9 mouse cellular contexts compared by ENCODE assay signal in the genomic region with DNA sequence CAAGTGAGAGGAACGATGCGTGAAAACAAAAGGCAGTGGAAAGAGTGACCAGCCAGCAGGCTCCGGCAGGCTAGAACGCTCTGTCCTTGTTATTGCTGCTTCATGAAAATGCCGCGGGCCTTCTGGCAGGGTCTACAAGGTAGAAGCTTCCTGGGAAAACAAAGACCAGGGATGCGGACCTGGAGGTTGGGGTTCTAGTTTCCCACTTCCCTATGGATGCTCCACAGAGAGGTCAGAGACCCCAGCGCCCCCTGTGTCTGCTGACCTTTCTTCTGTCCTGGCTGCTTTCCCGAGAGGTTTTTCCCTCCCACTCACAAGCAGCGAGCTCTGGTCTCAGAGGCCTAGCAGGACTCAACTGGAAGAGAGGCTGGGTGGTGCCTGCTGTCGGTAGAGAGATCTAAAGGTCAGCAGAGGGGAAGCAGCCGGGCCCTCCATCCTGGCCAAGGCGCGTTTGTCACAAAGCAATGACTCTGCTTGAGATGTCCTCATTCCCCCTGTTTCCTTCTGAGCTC. TPM values are rescaled to one million over a fixed set of nuclear protein-coding genes. Genes with fewer than 3 reads are reported as not detected.
DNase-seq lines count a peak whose midpoint lies in the region; ATAC-seq and TF ChIP-seq lines count a peak whose summit lies in the region.
"Had no signal": no experiment of that assay in that cellular context is flagged by ENCODE, and none has a peak within 500 bp of the region (broad histone marks: within the 10 kb centered on the region; RNA-seq: fewer than 3 reads in every experiment).

No protein-coding gene starts in this region.

- no peaks in the 10 kb centered on the region; the same call in 1 of the 2 replicates for H3K4me1 ChIP-seq in cerebellum, adult 2 months (ENCODE audit: control insufficient read depth, insufficient read depth, low read length)
- peaks cover 5% of the 10 kb centered on the region; the same call in 1 of the 2 replicates for H3K4me1 ChIP-seq in testis, adult 2 months (ENCODE audit: control insufficient read depth, insufficient read depth, low read length)
- H3K4me1 ChIP-seq in kidney, adult 2 months (ENCODE audit: control insufficient read depth, insufficient read depth, low read length), result peaks cover 15% of the 10 kb centered on the region
- 0 out of 2 replicates have a peak, but pooled peaks cover 2% of the 10 kb centered on the region for H3K4me1 ChIP-seq in stomach, postnatal 0 days (replicated peaks; ENCODE audit: control insufficient read depth, insufficient read depth)
- 0 out of 2 replicates have a peak, but pooled peaks cover 6% of the 10 kb centered on the region for H3K4me1 ChIP-seq in forebrain, embryonic 12.5 days
- H3K4me1 ChIP-seq: neural tube, embryonic 13.5 days had no signal

- no peaks in the 10 kb centered on the region for H3K36me3 ChIP-seq in testis, adult 2 months (ENCODE audit: control insufficient read depth, insufficient read depth, low read length)
- H3K36me3 ChIP-seq in kidney, adult 2 months (ENCODE audit: control insufficient read depth, insufficient read depth, low read length), result no peaks in the 10 kb centered on the region
- no peaks in the 10 kb centered on the region for H3K36me3 ChIP-seq in stomach, postnatal 0 days (ENCODE audit: control insufficient read depth, insufficient read depth, low read length)
- H3K36me3 ChIP-seq in forebrain, embryonic 12.5 days (replicated peaks), result no peaks in the 10 kb centered on the region
- H3K36me3 ChIP-seq: neural tube, embryonic 13.5 days had no signal

- 33% methylated on average over 14 of the region's 14 CpGs for WGBS in cerebellum, adult 2 months
- WGBS in kidney, adult 2 months, result 31% methylated on average over 14 of the region's 14 CpGs
- 53% methylated on average over 14 of the region's 14 CpGs for WGBS in stomach, postnatal 0 days
- 45% methylated on average over 14 of the region's 14 CpGs for WGBS in forebrain, embryonic 12.5 days

- no peak overlapping the region for H3K9ac ChIP-seq in stomach, postnatal 0 days (ENCODE audit: low read length)
- H3K9ac ChIP-seq in forebrain, embryonic 12.5 days, result no peak overlapping the region
- H3K9ac ChIP-seq: neural tube, embryonic 13.5 days had no signal

- no peak overlapping the region for H3K4me2 ChIP-seq in stomach, postnatal 0 days (replicated peaks; ENCODE audit: low read depth)
- no peak overlapping the region for H3K4me2 ChIP-seq in forebrain, embryonic 12.5 days
- H3K4me2 ChIP-seq: neural tube, embryonic 13.5 days had no signal

- TF ChIP-seq EP300 in stomach, postnatal 0 days (optimal IDR thresholded peaks at IDR 0.05), result no peak

- no peaks in the 10 kb centered on the region for H3K27me3 ChIP-seq in cerebellum, adult 2 months (ENCODE audit: control insufficient read depth, insufficient read depth, low read length)
- no peaks in the 10 kb centered on the region for H3K27me3 ChIP-seq in testis, adult 2 months (ENCODE audit: control insufficient read depth, insufficient read depth, low read length)
- no peaks in the 10 kb centered on the region for H3K27me3 ChIP-seq in kidney, adult 2 months (replicated peaks; ENCODE audit: control insufficient read depth, insufficient read depth, low read length)
- no peaks in the 10 kb centered on the region for H3K27me3 ChIP-seq in stomach, postnatal 0 days (ENCODE audit: control insufficient read depth, insufficient read depth, low read length)
- H3K27me3 ChIP-seq in forebrain, embryonic 12.5 days, result no peaks in the 10 kb centered on the region
- H3K27me3 ChIP-seq: neural tube, embryonic 13.5 days had no signal

- no peaks in the 10 kb centered on the region for H3K9me3 ChIP-seq in stomach, postnatal 0 days (ENCODE audit: control insufficient read depth, low read length)
- no peaks in the 10 kb centered on the region for H3K9me3 ChIP-seq in forebrain, embryonic 12.5 days
- H3K9me3 ChIP-seq: neural tube, embryonic 13.5 days had no signal

- TF ChIP-seq POLR2A in cerebellum, adult 2 months (IDR thresholded peaks at IDR 0.05; ENCODE audit: borderline replicate concordance, insufficient read depth, low read length), result no peak
- TF ChIP-seq POLR2A in testis, adult 2 months (IDR thresholded peaks at IDR 0.05; ENCODE audit: control insufficient read depth, low read depth, low read length), result no peak
- no peak for TF ChIP-seq POLR2A in kidney, adult 2 months (IDR thresholded peaks at IDR 0.05; ENCODE audit: low read depth, low read length)

- ATAC-seq in stomach, postnatal 0 days (ENCODE audit: low FRiP score, low TSS enrichment), result no peak
- ATAC-seq in megakaryocyte progenitor cell, adult 5-6 weeks (replicated peaks; ENCODE audit: poor library complexity), result no peak
- no peak for ATAC-seq in forebrain, embryonic 12.5 days (ENCODE audit: low FRiP score)

- no peak for TF ChIP-seq CTCF in cerebellum, adult 2 months (IDR thresholded peaks at IDR 0.05; ENCODE audit: borderline replicate concordance, insufficient read depth, low read depth, low read length)
- TF ChIP-seq CTCF in testis, adult 2 months (IDR thresholded peaks at IDR 0.05; ENCODE audit: control insufficient read depth, insufficient read depth, insufficient replicate concordance, low read depth, low read length), result no peak
- no peak for TF ChIP-seq CTCF in kidney, adult 2 months (conservative IDR thresholded peaks at IDR 0.05; ENCODE audit: insufficient read depth, insufficient read length, low read depth, low read length)
- TF ChIP-seq CTCF in stomach, postnatal 0 days (IDR thresholded peaks at IDR 0.05; ENCODE audit: low read depth), result no peak

- H3K4me3 ChIP-seq in cerebellum, adult 2 months (replicated peaks; ENCODE audit: insufficient read depth, low read depth, low read length), result no peak overlapping the region
- no peak overlapping the region for H3K4me3 ChIP-seq in testis, adult 2 months (ENCODE audit: control insufficient read depth, low read depth, low read length)
- no peak overlapping the region for H3K4me3 ChIP-seq in kidney, adult 2 months (ENCODE audit: insufficient read depth, low read depth, low read length)
- no peak overlapping the region for H3K4me3 ChIP-seq in stomach, postnatal 0 days (ENCODE audit: low read depth, low read length)
- H3K4me3 ChIP-seq in forebrain, embryonic 12.5 days (replicated peaks), result no peak overlapping the region
- H3K4me3 ChIP-seq: neural tube, embryonic 13.5 days had no signal

- peak; percentile 22 for DNase-seq in cerebellum, adult 2 months
- DNase-seq in cerebellum, adult 11 months, result no peak
- DNase-seq in testis, postnatal 10 days (ENCODE audit: low spot score), result no peak
- peak; percentile 74 for DNase-seq in kidney, adult 2 months
- DNase-seq in stomach, postnatal 0 days (ENCODE audit: low spot score), result no peak

- H3K27ac ChIP-seq in cerebellum, adult 2 months (ENCODE audit: insufficient read depth, low read length), result peak overlapping the region; percentile 56; the same call in 1 of the 2 replicates
- peak overlapping the region; percentile 18; the same call in 1 of the 2 replicates for H3K27ac ChIP-seq in testis, adult 2 months (ENCODE audit: control insufficient read depth, insufficient read depth, low read depth, low read length)
- peak overlapping the region; percentile 89 for H3K27ac ChIP-seq in kidney, adult 2 months (ENCODE audit: insufficient read depth, low read depth, low read length)
- H3K27ac ChIP-seq in stomach, postnatal 0 days (replicated peaks), result peak overlapping the region; percentile 40
- no peak overlapping the region for H3K27ac ChIP-seq in forebrain, embryonic 12.5 days
- H3K27ac ChIP-seq: neural tube, embryonic 13.5 days had no signal

RNA-seq across cellular contexts. Expression of gene Mkln1, which starts 27.9 kb away (rescaled TPM):
- polyA plus RNA-seq in cerebellum, adult 2 months (2012; rRNA removed), result 48.4 and 53.9 TPM in 2 replicates
- 34.2 and 40.7 TPM in 2 replicates for polyA plus RNA-seq in testis, adult 2 months (2012; rRNA removed)
- 50.4 and 84.5 TPM in 2 replicates for polyA plus RNA-seq in kidney, adult 2 months (2012; rRNA removed)
- 108 and 116 TPM in 2 replicates for polyA plus RNA-seq in stomach, postnatal 0 days (2015; fragmentation: Nextera tagmentation; extraction: Ambion mirVana)
- 131 and 135 TPM in 2 replicates for total RNA-seq in megakaryocyte progenitor cell, adult 5-6 weeks (2015)
- total RNA-seq in megakaryocyte progenitor cell, adult 5-6 weeks (2017), result 142 and 172 TPM in 2 replicates
- polyA plus RNA-seq in forebrain, embryonic 12.5 days (2016; fragmentation: Nextera tagmentation; extraction: Ambion mirVana), result 187 and 208 TPM in 2 replicates

Comparison
In these comparisons a context has a peak if more than half of its experiments do, and no peak if none do; other contexts are left out.
1. DNase-seq: peak in cerebellum, adult 2 months (2 of 2) and kidney, adult 2 months (single experiment); none in cerebellum, adult 11 months (single experiment), testis, postnatal 10 days (single experiment) and stomach, postnatal 0 days (single experiment).